ENCODE assay signal across 8 mouse cellular contexts in genomic region chr8:54954741-54955455, GRCm38 (mm10). TPM values are rescaled to one million over a fixed set of nuclear protein-coding genes. Genes with fewer than 3 reads are reported as not detected.
DNase-seq lines count a peak whose midpoint lies in the region; ATAC-seq lines count a peak whose summit lies in the region.

TSS of gene Gpm6a (plus strand) at chr8:54954843.

- H3K9me3 ChIP-seq in forebrain, embryonic 11.5 days (ENCODE audit: control insufficient read depth, low read length), result no peaks in the 10 kb centered on the region
- H3K9me3 ChIP-seq in midbrain, embryonic 15.5 days, result no peaks in the 10 kb centered on the region

- H3K27me3 ChIP-seq in forebrain, embryonic 11.5 days (ENCODE audit: control insufficient read depth, insufficient read depth, low read length), result no peaks in the 10 kb centered on the region
- H3K27me3 ChIP-seq in midbrain, embryonic 15.5 days (replicated peaks), result no peaks in the 10 kb centered on the region

- H3K27ac ChIP-seq in forebrain, embryonic 11.5 days (ENCODE audit: low read depth, low read length), result peak within 1 kb of the TSS; percentile 74
- H3K27ac ChIP-seq in midbrain, embryonic 15.5 days, result peak within 1 kb of the TSS; percentile 98

- ATAC-seq in forebrain, embryonic 11.5 days (replicated peaks; ENCODE audit: low FRiP score), result peak; percentile 85
- ATAC-seq in midbrain, embryonic 15.5 days (replicated peaks), result peak; percentile 93
- no peak for ATAC-seq in megakaryocyte progenitor cell, adult 5-6 weeks (replicated peaks; ENCODE audit: poor library complexity)

- H3K36me3 ChIP-seq in forebrain, embryonic 11.5 days (ENCODE audit: control insufficient read depth, insufficient read depth, low read length), result no peaks in the 10 kb centered on the region
- no peaks in the 10 kb centered on the region for H3K36me3 ChIP-seq in midbrain, embryonic 15.5 days (replicated peaks)

- no peaks in the 10 kb centered on the region for H3K4me1 ChIP-seq in forebrain, embryonic 11.5 days (replicated peaks; ENCODE audit: control insufficient read depth, insufficient read depth, low read length)
- H3K4me1 ChIP-seq in midbrain, embryonic 15.5 days, result peaks cover 14% of the 10 kb centered on the region

- H3K9ac ChIP-seq in forebrain, embryonic 11.5 days (ENCODE audit: low read length), result peak within 1 kb of the TSS; percentile 54
- peak within 1 kb of the TSS; percentile 86 for H3K9ac ChIP-seq in midbrain, embryonic 15.5 days

- WGBS in forebrain, embryonic 11.5 days, result 10% methylated on average over 13 of the region's 13 CpGs
- 3% methylated on average over 13 of the region's 13 CpGs for WGBS in midbrain, embryonic 15.5 days

- DNase-seq in layer of hippocampus, adult 11-12 months (ENCODE audit: low spot score), result peak; percentile 48
- no peak for DNase-seq in layer of hippocampus, adult 9-10 months (ENCODE audit: low spot score)
- DNase-seq in forebrain, embryonic 11.5 days (ENCODE audit: low spot score), result peak; percentile 61
- peak; percentile 55 to 70 for DNase-seq in layer of hippocampus, adult 18-20 months (ENCODE audit: low spot score in 2 of 2)
- no peak for DNase-seq in adrenal gland, adult 8-10 months
- DNase-seq in MN1 (ENCODE audit: low spot score), result no peak

- peak within 1 kb of the TSS; percentile 38 for H3K4me2 ChIP-seq in forebrain, embryonic 11.5 days (ENCODE audit: low read depth, low read length, severe bottlenecking)
- peak within 1 kb of the TSS; percentile 56 for H3K4me2 ChIP-seq in midbrain, embryonic 15.5 days

- H3K4me3 ChIP-seq in forebrain, embryonic 11.5 days (ENCODE audit: low read depth, low read length), result peak within 1 kb of the TSS; percentile 33
- peak within 1 kb of the TSS; percentile 72 for H3K4me3 ChIP-seq in midbrain, embryonic 15.5 days

RNA-seq across cellular contexts. Expression of gene Gpm6a, which starts in this region (rescaled TPM):
- polyA plus RNA-seq in forebrain, embryonic 11.5 days (2014; fragmentation: Nextera tagmentation; extraction: Ambion mirVana), result 95.2 and 99.8 TPM in 2 replicates
- 100 to 1,000 TPM; 921 to 952 TPM for total RNA-seq in layer of hippocampus, adult 18-20 months (2021)
- polyA plus RNA-seq in midbrain, embryonic 15.5 days (2015; fragmentation: Nextera tagmentation; extraction: Ambion mirVana), result 524 and 566 TPM in 2 replicates
- 1 to 10 TPM; 4.6 to 6.6 (median 5.3) TPM for total RNA-seq in adrenal gland, adult 8-10 months (2022)
- not detected in 2 replicates for total RNA-seq in megakaryocyte progenitor cell, adult 5-6 weeks (2015)
- not detected in 2 replicates for total RNA-seq in megakaryocyte progenitor cell, adult 5-6 weeks (2017)

Comparison
In these comparisons a context has a peak if more than half of its experiments do, and no peak if none do; other contexts are left out.
1. RNA of gene Gpm6a (total RNA-seq): 921 to 952 TPM in layer of hippocampus, adult 18-20 months; 4.6 to 6.6 TPM in adrenal gland, adult 8-10 months and not detected in megakaryocyte progenitor cell, adult 5-6 weeks; every median in the first group is over 100 times any median in the second.
2. DNase-seq: peak in layer of hippocampus, adult 11-12 months (single experiment), forebrain, embryonic 11.5 days (single experiment) and layer of hippocampus, adult 18-20 months (2 of 2); none in layer of hippocampus, adult 9-10 months (single experiment), adrenal gland, adult 8-10 months (single experiment) and MN1 (single experiment).